Mouse (Mus musculus): ENCODE data around the gene Nos1ap.

DNA sequence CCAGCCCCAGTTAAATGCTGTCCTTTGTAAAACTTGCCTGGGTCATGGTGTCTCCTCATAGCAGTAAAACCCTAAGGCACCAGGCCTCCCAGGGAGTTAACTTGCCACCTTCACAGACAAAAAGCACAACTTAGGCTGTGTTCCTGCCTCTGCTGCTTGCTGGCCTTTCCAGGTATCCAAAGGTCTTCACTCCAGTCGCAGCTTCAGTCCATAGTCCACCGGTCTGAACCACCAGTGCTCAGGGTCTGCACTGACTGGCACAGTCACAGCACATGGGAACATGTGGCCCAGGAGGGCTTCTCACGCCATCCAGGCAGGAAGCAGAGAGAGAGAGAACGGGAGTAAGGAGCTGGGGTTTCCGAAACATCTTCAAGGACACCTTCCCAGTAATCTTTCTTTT is 10.2 kb downstream of the Nos1ap start:
- TF ChIP-seq CTCF (IDR thresholded peaks at IDR 0.05; ENCODE audit: control insufficient read depth, insufficient read depth, insufficient read length) (no peak), MYOG (IDR thresholded peaks at IDR 0.05; ENCODE audit: control insufficient read depth, extremely low read depth, insufficient read length) (no peak), MYOD1 (IDR thresholded peaks at IDR 0.05; ENCODE audit: control insufficient read depth, insufficient read length, low read depth) (no peak), CEBPB (IDR thresholded peaks at IDR 0.05; ENCODE audit: low read depth) (no peak), MAX (IDR thresholded peaks at IDR 0.05) (no peak), USF1 (IDR thresholded peaks at IDR 0.05; ENCODE audit: low read depth) (no peak)

Data from C2C12 (cell line).